ENCODE assay signal across 12 mouse cellular contexts in genomic region chrX:52616152-52616551, GRCm38 (mm10).
"Had no signal": no experiment of that assay in that cellular context is flagged by ENCODE, and none has a peak within 500 bp of the region (broad histone marks: within the 10 kb centered on the region; RNA-seq: fewer than 3 reads in every experiment).

No protein-coding gene starts in this region.

- ATAC-seq: liver, postnatal 0 days; midbrain, embryonic 13.5 days had no signal

- H3K4me2 ChIP-seq: liver, embryonic 13.5 days; lung, embryonic 15.5 days; midbrain, embryonic 13.5 days had no signal

- H3K9ac ChIP-seq: liver, embryonic 13.5 days; liver, postnatal 0 days; lung, embryonic 15.5 days; midbrain, embryonic 13.5 days had no signal

- H3K9me3 ChIP-seq: liver, embryonic 13.5 days; lung, embryonic 15.5 days; midbrain, embryonic 13.5 days had no signal

- H3K27ac ChIP-seq: liver, embryonic 13.5 days; lung, embryonic 15.5 days; midbrain, embryonic 13.5 days; stomach, postnatal 0 days had no signal

- H3K36me3 ChIP-seq: liver, embryonic 13.5 days; lung, embryonic 15.5 days; midbrain, embryonic 13.5 days had no signal

- DNase-seq: kidney, adult 11 months; kidney, postnatal 14 days; left cerebral cortex, postnatal 4 days; liver; liver, embryonic 13.5 days; liver, postnatal 0 days; lung, postnatal 14 days; right cerebral cortex, adult 18-20 months; thymus, postnatal 4 days had no signal

- H3K4me3 ChIP-seq: liver, embryonic 13.5 days; lung, embryonic 15.5 days; midbrain, embryonic 13.5 days had no signal

- H3K27me3 ChIP-seq: lung, embryonic 15.5 days had no signal
